ENCODE assay signal across 23 mouse cellular contexts in the genomic region with DNA sequence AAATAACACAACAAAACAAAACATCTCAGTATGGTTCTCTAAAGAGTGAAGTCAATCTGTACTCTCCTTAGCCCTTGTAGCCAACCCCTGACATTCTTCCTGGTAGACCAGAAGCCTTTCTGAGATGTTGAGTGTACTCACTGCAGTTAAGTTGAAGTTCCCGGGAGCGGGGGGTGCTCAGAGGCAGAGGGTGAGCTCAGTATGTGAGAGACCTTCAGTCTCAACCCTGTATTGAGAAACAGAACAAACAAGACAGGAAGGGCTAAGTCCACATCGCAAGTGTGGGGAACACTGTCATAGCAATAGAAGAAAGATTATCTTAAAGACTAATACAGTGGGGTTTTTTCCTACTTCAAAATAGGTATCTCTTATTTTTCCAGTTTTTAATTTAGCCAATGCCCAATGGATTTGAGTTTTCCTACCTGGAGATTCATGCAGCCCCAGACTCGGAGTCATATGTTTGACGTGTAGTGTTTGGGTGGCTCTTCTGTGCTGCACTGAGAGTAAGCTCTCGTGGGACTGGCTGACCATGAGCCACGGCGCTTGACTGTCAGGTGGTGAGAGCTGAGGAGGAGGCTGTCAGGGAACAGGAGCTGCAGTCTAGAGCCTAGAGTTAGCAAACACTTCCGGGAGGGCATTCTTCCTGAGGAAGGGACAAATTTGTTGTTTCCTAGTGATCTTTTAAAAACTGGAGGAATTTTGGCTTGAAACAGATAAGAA.
DNase-seq lines count a peak whose midpoint lies in the region; ATAC-seq and TF ChIP-seq lines count a peak whose summit lies in the region.
"Had no signal": no experiment of that assay in that cellular context is flagged by ENCODE, and none has a peak within 500 bp of the region (broad histone marks: within the 10 kb centered on the region; RNA-seq: fewer than 3 reads in every experiment).

No protein-coding gene starts in this region.

- H3K4me1 ChIP-seq in lung, embryonic 14.5 days (ENCODE audit: insufficient read depth): no peaks in the 10 kb centered on the region; the same call in 1 of the 2 replicates
- H3K4me1 ChIP-seq in liver, embryonic 14.5 days (replicated peaks; ENCODE audit: control insufficient read depth in 2 of 2, insufficient read depth in 2 of 2, low read length in 1 of 2): peaks cover 0 to 10% of the 10 kb centered on the region in 2 experiments; a peak in 2 of 4 replicates
- 0 out of 2 replicates have a peak, but pooled peaks cover 4% of the 10 kb centered on the region for H3K4me1 ChIP-seq in forebrain, embryonic 16.5 days (replicated peaks; ENCODE audit: control insufficient read depth, insufficient read depth, low read length)

- no peak for DNase-seq in lung, embryonic 14.5 days
- no peak for DNase-seq in lung, postnatal 25 days (ENCODE audit: low spot score)
- peak; percentile 22 for DNase-seq in testis, postnatal 10 days (ENCODE audit: low spot score)
- DNase-seq in testis, postnatal 14 days (ENCODE audit: low spot score): no peak
- no peak for DNase-seq in liver, embryonic 14.5 days (ENCODE audit: low read depth in 3 of 3, low spot score in 3 of 3)
- DNase-seq in layer of hippocampus, adult 9-11 months: no peak
- no peak for DNase-seq in MN1 (ENCODE audit: low spot score)
- DNase-seq: cerebellum, adult 11-12 months; cerebellum, postnatal 10 days; forebrain, postnatal 0 days; gastrocnemius, postnatal 25 days; heart, postnatal 4 days; kidney, adult 11 months; left cerebral cortex, postnatal 4 days; right cerebral cortex, postnatal 14 days; thymus, postnatal 14 days had no signal

- WGBS in lung, embryonic 14.5 days: 73% methylated on average over 9 of the region's 9 CpGs
- WGBS in liver, embryonic 14.5 days (ENCODE audit: insufficient replicate concordance): 79% methylated on average over 9 of the region's 9 CpGs
- 92% methylated on average over 9 of the region's 9 CpGs for WGBS in forebrain, embryonic 16.5 days

- H3K4me3 ChIP-seq in lung, embryonic 14.5 days (ENCODE audit: low read depth, low read length): no peak overlapping the region
- H3K4me3 ChIP-seq in liver, embryonic 14.5 days (ENCODE audit: insufficient read depth in 1 of 2, low read depth in 2 of 2, low read length in 2 of 2): no peak overlapping the region
- H3K4me3 ChIP-seq in forebrain, embryonic 16.5 days (replicated peaks; ENCODE audit: low read length): no peak overlapping the region
- H3K4me3 ChIP-seq: forebrain, embryonic 10.5 days; limb, embryonic 15.5 days; midbrain, embryonic 12.5 days had no signal

- H3K9ac ChIP-seq in lung, embryonic 14.5 days: no peak overlapping the region
- H3K9ac ChIP-seq in liver, embryonic 14.5 days (replicated peaks): no peak overlapping the region
- no peak overlapping the region for H3K9ac ChIP-seq in forebrain, embryonic 16.5 days (replicated peaks; ENCODE audit: low read depth, low read length)
- H3K9ac ChIP-seq: forebrain, postnatal 0 days; hindbrain, embryonic 14.5 days; limb, embryonic 15.5 days; midbrain, embryonic 12.5 days had no signal

- TF ChIP-seq EP300 in liver, embryonic 14.5 days (IDR thresholded peaks at IDR 0.05; ENCODE audit: low read depth): no peak

- H3K27ac ChIP-seq in lung, embryonic 14.5 days (ENCODE audit: low read depth): no peak overlapping the region
- no peak overlapping the region for H3K27ac ChIP-seq in liver, embryonic 14.5 days
- H3K27ac ChIP-seq in forebrain, embryonic 16.5 days (ENCODE audit: low read length): no peak overlapping the region
- H3K27ac ChIP-seq: forebrain, embryonic 10.5 days; hindbrain, embryonic 14.5 days; kidney, postnatal 0 days; limb, embryonic 15.5 days; midbrain, embryonic 12.5 days had no signal

- H3K9me3 ChIP-seq in lung, embryonic 14.5 days (ENCODE audit: low read depth, low read length): no peaks in the 10 kb centered on the region
- no peaks in the 10 kb centered on the region for H3K9me3 ChIP-seq in liver, embryonic 14.5 days (ENCODE audit: control insufficient read depth, low read length)
- H3K9me3 ChIP-seq in forebrain, embryonic 16.5 days (ENCODE audit: control insufficient read depth, low read length): no peaks in the 10 kb centered on the region
- H3K9me3 ChIP-seq: forebrain, embryonic 10.5 days; limb, embryonic 15.5 days; midbrain, embryonic 12.5 days had no signal

- H3K27me3 ChIP-seq in lung, embryonic 14.5 days (ENCODE audit: insufficient read depth, low read length): no peaks in the 10 kb centered on the region
- H3K27me3 ChIP-seq in liver, embryonic 14.5 days (ENCODE audit: control insufficient read depth, insufficient read depth, low read length): no peaks in the 10 kb centered on the region
- H3K27me3 ChIP-seq in forebrain, embryonic 16.5 days (replicated peaks; ENCODE audit: control insufficient read depth, insufficient read depth, low read length): no peaks in the 10 kb centered on the region
- H3K27me3 ChIP-seq: limb, embryonic 15.5 days; Patski had no signal

- no peak for TF ChIP-seq CTCF in lung, embryonic 14.5 days (IDR thresholded peaks at IDR 0.05; ENCODE audit: low read depth)
- TF ChIP-seq CTCF in liver, embryonic 14.5 days (IDR thresholded peaks at IDR 0.05; ENCODE audit: low read depth): no peak

- no peak overlapping the region for H3K4me2 ChIP-seq in lung, embryonic 14.5 days
- H3K4me2 ChIP-seq in liver, embryonic 14.5 days (ENCODE audit: low read depth): no peak overlapping the region
- no peak overlapping the region for H3K4me2 ChIP-seq in forebrain, embryonic 16.5 days (ENCODE audit: low read length)
- H3K4me2 ChIP-seq: hindbrain, embryonic 14.5 days; limb, embryonic 15.5 days; midbrain, embryonic 12.5 days had no signal

- H3K36me3 ChIP-seq in lung, embryonic 14.5 days (ENCODE audit: insufficient read depth): peaks cover 14% of the 10 kb centered on the region; the same call in 1 of the 2 replicates
- peaks cover 48% of the 10 kb centered on the region for H3K36me3 ChIP-seq in liver, embryonic 14.5 days (replicated peaks; ENCODE audit: control insufficient read depth, insufficient read depth, low read depth)
- peaks cover 4% of the 10 kb centered on the region for H3K36me3 ChIP-seq in forebrain, embryonic 16.5 days (ENCODE audit: control insufficient read depth, insufficient read depth)

- ATAC-seq in lung, embryonic 14.5 days (ENCODE audit: insufficient read depth): 0 out of 2 replicates have a peak, but pooled peaks have one; percentile 1
- peak; percentile 42; the same call in 1 of the 2 replicates for ATAC-seq in liver, embryonic 14.5 days (ENCODE audit: insufficient read depth)
- ATAC-seq in forebrain, embryonic 16.5 days: no peak
- ATAC-seq: forebrain, postnatal 0 days; Patski had no signal
